Mouse (Mus musculus) cerebellum, postnatal 36 days (tissue): Measurements from ENCODE around the gene Nxph4.
A peak's percentile ranks its signal among the peaks of the same experiment; 100 is the strongest.

Source experiments
- DNase-seq, 2 experiments: peaks; one replicate each; pipeline ENCODE4 v3.0.0; 2021 to 2022; ENCODE audit warnings: mixed read lengths in 2 of 2

Gene Nxph4

DNA sequence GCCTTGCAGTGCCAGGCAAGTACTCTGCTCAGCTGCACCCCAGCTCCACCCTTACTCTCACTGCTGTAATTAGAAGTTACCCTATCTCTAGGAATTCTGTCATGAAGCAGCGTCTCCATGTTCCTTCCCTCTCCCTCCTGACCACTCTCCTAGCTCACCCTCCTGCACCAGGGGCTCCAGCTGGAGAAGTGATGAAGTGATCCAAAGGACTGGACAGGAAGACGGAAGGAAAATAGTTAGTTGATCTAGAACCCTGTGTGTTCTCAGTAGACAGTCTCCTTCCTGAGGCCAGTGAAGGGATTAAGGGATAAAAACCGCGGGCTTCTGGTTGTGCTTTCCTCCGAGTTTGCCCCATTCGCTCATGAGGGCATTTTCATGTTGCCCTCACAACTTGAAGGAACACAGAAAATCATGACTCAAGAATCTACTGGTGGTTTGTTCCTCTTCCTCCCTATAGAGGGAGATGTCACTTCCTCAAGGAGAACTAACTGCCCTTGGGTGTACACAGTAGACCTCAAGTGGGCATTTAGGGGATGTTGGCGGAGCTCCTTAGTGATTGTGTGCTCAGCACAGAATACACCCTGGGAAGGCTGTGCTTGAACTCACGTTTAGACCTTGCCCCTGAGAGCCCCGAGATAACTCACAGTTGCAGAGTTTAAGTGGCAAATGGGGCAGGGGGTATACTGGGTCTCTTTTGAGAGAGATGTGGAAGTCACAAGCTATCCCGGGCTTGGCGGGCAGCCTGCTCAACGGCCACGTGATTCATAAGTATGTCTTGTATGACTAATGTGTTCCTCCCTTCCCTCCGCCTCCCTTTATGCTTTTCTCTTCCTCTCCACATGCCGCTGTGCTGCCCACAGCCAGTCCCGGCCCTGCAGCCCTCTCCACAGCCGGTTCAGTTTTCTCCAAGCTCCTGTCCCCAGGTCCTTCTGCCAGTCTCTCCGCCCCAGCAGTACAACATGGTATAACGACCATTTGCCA is 53.2 kb downstream of the Nxph4 start:
- no peak for DNase-seq

DNA sequence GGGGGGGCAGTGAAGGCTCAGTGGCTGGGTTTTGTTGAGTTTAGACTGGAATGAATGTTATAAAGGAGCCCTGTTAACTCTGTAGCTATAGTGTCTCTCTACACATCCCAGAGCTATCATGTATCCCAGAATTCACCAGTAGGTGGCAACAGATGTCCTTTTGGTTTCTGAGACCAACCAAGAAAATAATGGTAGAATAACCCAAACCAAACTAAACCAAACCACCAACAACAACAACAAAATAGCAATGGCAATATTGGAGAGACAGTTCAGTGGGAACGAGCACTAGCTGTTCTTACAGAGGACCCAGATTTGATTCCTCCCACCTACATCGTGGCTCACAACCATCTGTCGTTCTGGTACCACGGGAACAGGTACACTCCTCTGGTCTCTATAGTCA is 55.2 kb downstream of the Nxph4 start:
- peak in 1 of 2 experiments; percentile 62 for DNase-seq

DNA sequence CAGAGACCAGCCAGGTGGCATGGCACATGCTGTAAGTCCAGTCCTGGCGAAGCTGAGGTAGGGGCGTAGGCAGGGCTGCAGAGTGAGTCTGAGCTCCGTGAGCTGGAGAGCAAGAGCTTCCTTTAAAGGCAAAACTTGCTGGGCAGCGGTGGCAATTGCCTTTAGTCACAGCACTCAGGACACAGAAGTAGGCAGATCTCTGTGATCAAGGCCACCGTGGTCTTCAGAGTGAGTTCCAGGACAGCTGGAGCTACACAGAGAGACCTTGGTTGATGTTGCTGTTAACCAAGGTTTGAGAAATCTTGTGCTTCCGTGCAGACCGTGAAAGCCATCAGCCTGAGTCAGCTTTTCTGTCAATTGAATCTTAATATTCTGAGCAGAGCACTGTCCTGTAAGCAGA is 57.1 kb downstream of the Nxph4 start:
- DNase-seq, result no peak

- DNase-seq, result no peak
Observed at GRCm38 (mm10) chr10:127476541-127476940, 57.8 kb downstream of the Nxph4 start.
